Mouse (Mus musculus) stomach, postnatal 0 days (tissue): ENCODE data around the gene 4931428L18Rik. TPM values are rescaled to one million over a fixed set of nuclear protein-coding genes. Genes with fewer than 3 reads are reported as not detected.

ENCODE experiments used
- ATAC-seq: fragments of 200-750 bp; cut with Nextera tagmentation; 2 replicates; pipeline ENCODE4 v1.8.0; 2017; ENCODE audit not compliant: low FRiP score, low TSS enrichment
- DNase-seq: peaks from one replicate; pipeline ENCODE4 v3.0.0-alpha.2; 2016; ENCODE audit warnings: low spot score
- H3K27ac ChIP-seq: fragments of 300-500 bp; sonication (generic); replicated peaks from 2 replicates; pipeline ENCODE4 v1.5.1; 2014; ENCODE audit warnings: mild to moderate bottlenecking, control low read depth
- H3K27me3 ChIP-seq: fragments of 300-500 bp; sonication (generic); 2 replicates; pipeline ENCODE4 v1.6.1; 2014; ENCODE audit warnings: low read length; ENCODE audit not compliant: control insufficient read depth, insufficient read depth
- H3K36me3 ChIP-seq: fragments of 300-500 bp; sonication (generic); 2 replicates; pipeline ENCODE4 v1.6.1; 2014; ENCODE audit warnings: low read length, mixed read lengths; ENCODE audit not compliant: control insufficient read depth, insufficient read depth
- H3K4me1 ChIP-seq: fragments of 300-500 bp; sonication (generic); replicated peaks from 2 replicates; pipeline ENCODE4 v1.6.1; 2014; ENCODE audit warnings: antibody characterized with exemption; ENCODE audit not compliant: control insufficient read depth, insufficient read depth
- H3K4me2 ChIP-seq: fragments of 300-500 bp; sonication (generic); replicated peaks from 2 replicates; pipeline ENCODE4 v1.6.1; 2014; ENCODE audit warnings: low read depth, mild to moderate bottlenecking, control low read depth, moderate library complexity
- H3K4me3 ChIP-seq: fragments of 300-500 bp; sonication (generic); 2 replicates; pipeline ENCODE4 v1.5.1; 2014; ENCODE audit warnings: low read depth, low read length, control low read depth
- H3K9ac ChIP-seq: fragments of 300-500 bp; sonication (generic); 2 replicates; pipeline ENCODE4 v1.6.1; 2014; ENCODE audit warnings: mild to moderate bottlenecking, low read length, control low read depth, mixed read lengths
- H3K9me3 ChIP-seq: fragments of 300-500 bp; sonication (generic); 2 replicates; pipeline ENCODE4 v1.6.1; 2016; ENCODE audit warnings: low read length; ENCODE audit not compliant: control insufficient read depth
- CTCF ChIP-seq: IDR thresholded peaks from 2 replicates; pipeline ENCODE4 v1.5.1; 2016; ENCODE audit warnings: antibody characterized with exemption, low read depth, mild to moderate bottlenecking, moderate library complexity
- EP300 ChIP-seq: optimal IDR thresholded peaks from 2 replicates; pipeline ENCODE3; 2016; ENCODE audit warnings: antibody characterized with exemption
- WGBS: fragments of 180-500 bp; shearing (Covaris S2); extraction: QIAGEN DNeasy Blood & Tissue Kit; methylation state at CpG from one replicate; pipeline ENCODE4 v1.1.7; 2014; 5-methylcytosine and 5-hydroxymethylcytosine counted together
- polyA plus RNA-seq: library from polyadenylated mRNA; unstranded; fragments of >200 nt; fragmentation: Nextera tagmentation; extraction: Ambion mirVana; gene quantifications from 2 replicates; pipeline ENCODE4 v1.2.1, GENCODE M21; 2015

The 4931428L18Rik gene
- polyA plus RNA-seq, 1 experiment from 2014 or later = 0.16 TPM

GRCm38 (mm10) chr1:31058861-31059351 is 163.6 kb downstream of the 4931428L18Rik start:
- ATAC-seq (no peak), DNase-seq (no peak)
- Histone ChIP-seq H3K9ac (no peak overlapping the region), H3K9me3 (no peaks in the 10 kb centered on the region), H3K4me3 (no peak overlapping the region), H3K4me2 (no peak overlapping the region), H3K36me3 (no peaks in the 10 kb centered on the region), H3K27ac (no peak overlapping the region), H3K4me1 (no peaks in the 10 kb centered on the region; the same call in 1 of the 2 replicates), H3K27me3 (no peaks in the 10 kb centered on the region)
- 45% methylated on average over 2 of the region's 2 CpGs for WGBS
- TF ChIP-seq CTCF (no peak), EP300 (no peak)

- 69% methylated on average over 3 of the region's 3 CpGs for WGBS
- no peak overlapping the region for H3K9ac ChIP-seq
- no peak overlapping the region for H3K27ac ChIP-seq
These were observed 164.3 kb downstream of the 4931428L18Rik start for GRCm38 (mm10) chr1:31058196-31058595.

GRCm38 (mm10) chr1:31051370-31051921 is 171.0 kb downstream of the 4931428L18Rik start:
- Histone ChIP-seq H3K4me1 (no peaks in the 10 kb centered on the region), H3K9me3 (no peaks in the 10 kb centered on the region), H3K4me3 (no peak overlapping the region), H3K27ac (no peak overlapping the region), H3K4me2 (no peak overlapping the region), H3K36me3 (no peaks in the 10 kb centered on the region), H3K27me3 (no peaks in the 10 kb centered on the region), H3K9ac (no peak overlapping the region)
- peak; percentile 14 for DNase-seq
- TF ChIP-seq CTCF = no peak
- TF ChIP-seq EP300 = no peak
- WGBS = 58% methylated on average over 5 of the region's 5 CpGs
- ATAC-seq = no peak

More at GRCm38 (mm10) chr1:31058196-31058595, 164.3 kb downstream of the 4931428L18Rik start:
- ATAC-seq (no peak), DNase-seq (no peak)
- Histone ChIP-seq H3K4me3 (no peak overlapping the region), H3K4me1 (no peaks in the 10 kb centered on the region; the same call in 1 of the 2 replicates), H3K9me3 (no peaks in the 10 kb centered on the region), H3K4me2 (no peak overlapping the region), H3K27me3 (no peaks in the 10 kb centered on the region), H3K36me3 (no peaks in the 10 kb centered on the region)
- no peak for TF ChIP-seq EP300
- TF ChIP-seq CTCF = no peak

GRCm38 (mm10) chr1:31049954-31050652 is 172.4 kb downstream of the 4931428L18Rik start:
- Histone ChIP-seq H3K9ac (no peak overlapping the region), H3K4me2 (no peak overlapping the region), H3K27me3 (no peaks in the 10 kb centered on the region), H3K27ac (0 out of 2 replicates have a peak overlapping the region, but pooled peaks have one; percentile 58), H3K4me3 (no peak overlapping the region), H3K4me1 (no peaks in the 10 kb centered on the region), H3K9me3 (no peaks in the 10 kb centered on the region), H3K36me3 (no peaks in the 10 kb centered on the region)
- no peak for TF ChIP-seq CTCF
- TF ChIP-seq EP300 = no peak
- WGBS = 67% methylated on average over 5 of the region's 5 CpGs
- ATAC-seq (peak; percentile 70), DNase-seq (peak; percentile 20)

GRCm38 (mm10) chr1:31043208-31043607 is 179.3 kb downstream of the 4931428L18Rik start:
- no peak overlapping the region for H3K9ac ChIP-seq
- no peaks in the 10 kb centered on the region for H3K36me3 ChIP-seq
- no peak overlapping the region for H3K4me2 ChIP-seq
- ATAC-seq (no peak), DNase-seq (no peak)
- TF ChIP-seq EP300 (no peak), CTCF (no peak)
- H3K27ac ChIP-seq = no peak overlapping the region
- no peaks in the 10 kb centered on the region for H3K9me3 ChIP-seq
- no peaks in the 10 kb centered on the region for H3K27me3 ChIP-seq
- no peak overlapping the region for H3K4me3 ChIP-seq
- 83% methylated on average over 3 of the region's 3 CpGs for WGBS
- no peaks in the 10 kb centered on the region for H3K4me1 ChIP-seq

GRCm38 (mm10) chr1:31042793-31043192 is 179.7 kb downstream of the 4931428L18Rik start:
- no peaks in the 10 kb centered on the region for H3K27me3 ChIP-seq
- H3K4me2 ChIP-seq = no peak overlapping the region
- H3K27ac ChIP-seq = no peak overlapping the region
- no peaks in the 10 kb centered on the region for H3K36me3 ChIP-seq
- no peaks in the 10 kb centered on the region for H3K4me1 ChIP-seq
- ATAC-seq (no peak), DNase-seq (no peak)
- no peak overlapping the region for H3K4me3 ChIP-seq
- no peaks in the 10 kb centered on the region for H3K9me3 ChIP-seq
- TF ChIP-seq CTCF (no peak), EP300 (no peak)
- no peak overlapping the region for H3K9ac ChIP-seq
- 80% methylated on average over 4 of the region's 4 CpGs for WGBS
